Mouse (Mus musculus) forebrain, embryonic 11.5 days (tissue): ENCODE data around the gene Cdh23. TPM values are rescaled to one million over a fixed set of nuclear protein-coding genes. Genes with fewer than 3 reads are reported as not detected.

Experiments
- ATAC-seq: fragments of 200-750 bp; cut with Nextera tagmentation; replicated peaks from 2 replicates; pipeline ENCODE4 v1.8.0; 2017; ENCODE audit warnings: moderate TSS enrichment; ENCODE audit not compliant: low FRiP score
- DNase-seq: peaks from one replicate; pipeline ENCODE4 v3.0.0-alpha.2; 2017; ENCODE audit warnings: low spot score
- H3K27ac ChIP-seq: fragments of 300-500 bp; sonication (generic); 2 replicates; pipeline ENCODE4 v1.5.1; 2014; ENCODE audit warnings: low read depth, low read length
- H3K27me3 ChIP-seq: fragments of 300-500 bp; sonication (generic); 2 replicates; pipeline ENCODE4 v1.6.1; 2014; ENCODE audit warnings: mild to moderate bottlenecking, low read length, mixed read lengths; ENCODE audit not compliant: control insufficient read depth, insufficient read depth
- H3K36me3 ChIP-seq: fragments of 300-500 bp; sonication (generic); 2 replicates; pipeline ENCODE4 v1.6.1; 2014; ENCODE audit warnings: mild to moderate bottlenecking, low read length, moderate library complexity, mixed read lengths; ENCODE audit not compliant: control insufficient read depth, insufficient read depth
- H3K4me1 ChIP-seq: fragments of 300-500 bp; sonication (generic); replicated peaks from 2 replicates; pipeline ENCODE4 v1.6.1; 2014; ENCODE audit warnings: low read length, mixed read lengths; ENCODE audit not compliant: control insufficient read depth, insufficient read depth
- H3K4me2 ChIP-seq: fragments of 300-500 bp; sonication (generic); 2 replicates; pipeline ENCODE4 v1.6.1; 2014; ENCODE audit warnings: low read depth, mild to moderate bottlenecking, low read length, moderate library complexity, mixed read lengths; ENCODE audit not compliant: severe bottlenecking
- H3K4me3 ChIP-seq: fragments of 300-500 bp; sonication (generic); 2 replicates; pipeline ENCODE4 v1.5.1; 2014; ENCODE audit warnings: low read depth, low read length
- H3K9ac ChIP-seq: fragments of 300-500 bp; sonication (generic); 2 replicates; pipeline ENCODE4 v1.6.1; 2014; ENCODE audit warnings: low read length
- H3K9me3 ChIP-seq: fragments of 300-500 bp; sonication (generic); 2 replicates; pipeline ENCODE4 v1.6.1; 2016; ENCODE audit warnings: low read length, mixed read lengths; ENCODE audit not compliant: control insufficient read depth
- WGBS: fragments of 180-500 bp; shearing (Covaris S2); extraction: QIAGEN DNeasy Blood & Tissue Kit; methylation state at CpG from one replicate; pipeline ENCODE4 v1.1.7; 2014; 5-methylcytosine and 5-hydroxymethylcytosine counted together
- polyA plus RNA-seq: library from polyadenylated mRNA; unstranded; fragments of >200 nt; fragmentation: Nextera tagmentation; extraction: Ambion mirVana; gene quantifications from 2 replicates; pipeline ENCODE4 v1.2.1, GENCODE M21; 2014

The Cdh23 gene
- polyA plus RNA-seq, 1 experiment from 2014 or later, result 0.36 TPM

DNA sequence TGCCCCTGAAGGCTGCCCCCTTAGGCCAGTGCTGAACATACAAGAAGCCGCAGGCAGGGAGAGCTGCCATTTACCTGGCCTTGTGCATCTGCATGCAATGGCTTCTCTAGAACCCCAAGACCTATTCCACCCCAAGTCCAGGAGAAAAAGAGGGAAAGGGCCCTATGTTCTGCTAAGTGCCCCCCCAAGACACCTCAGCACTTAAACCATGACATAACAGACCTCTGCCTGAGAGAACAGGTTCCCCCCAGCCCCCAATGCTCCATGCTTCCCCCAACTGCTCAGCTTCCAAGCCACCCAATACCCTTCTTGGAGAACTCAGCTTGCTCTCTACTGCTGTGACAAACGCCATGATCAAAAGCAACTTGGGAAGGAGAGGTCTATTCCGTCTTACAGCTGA is 17.4 kb downstream of the Cdh23 start:
- Histone ChIP-seq H3K27me3 (no peaks in the 10 kb centered on the region), H3K4me3 (no peak overlapping the region), H3K27ac (no peak overlapping the region), H3K4me1 (no peaks in the 10 kb centered on the region), H3K9ac (no peak overlapping the region), H3K4me2 (no peak overlapping the region), H3K9me3 (no peaks in the 10 kb centered on the region), H3K36me3 (no peaks in the 10 kb centered on the region)
- DNase-seq (no peak), ATAC-seq (no peak)
- WGBS, result 84% methylated on average over 3 of the region's 3 CpGs

GRCm38 (mm10) chr10:60677319-60677718 is 19.0 kb downstream of the Cdh23 start:
- no peak for ATAC-seq
- Histone ChIP-seq H3K27ac (no peak overlapping the region), H3K9me3 (no peaks in the 10 kb centered on the region), H3K4me2 (no peak overlapping the region), H3K27me3 (no peaks in the 10 kb centered on the region), H3K36me3 (no peaks in the 10 kb centered on the region), H3K4me1 (no peaks in the 10 kb centered on the region), H3K4me3 (no peak overlapping the region), H3K9ac (no peak overlapping the region)
- DNase-seq, result no peak
- WGBS, result 80% methylated on average over 4 of the region's 4 CpGs

GRCm38 (mm10) chr10:60670166-60670565 is 26.1 kb downstream of the Cdh23 start:
- ATAC-seq (no peak), DNase-seq (no peak)
- H3K36me3 ChIP-seq, result no peaks in the 10 kb centered on the region
- no peak overlapping the region for H3K27ac ChIP-seq
- no peaks in the 10 kb centered on the region for H3K4me1 ChIP-seq
- H3K9me3 ChIP-seq, result no peaks in the 10 kb centered on the region
- no peak overlapping the region for H3K4me2 ChIP-seq
- H3K4me3 ChIP-seq, result no peak overlapping the region
- no peaks in the 10 kb centered on the region for H3K27me3 ChIP-seq
- WGBS, result 84% methylated on average over 8 of the region's 8 CpGs
- no peak overlapping the region for H3K9ac ChIP-seq

DNA sequence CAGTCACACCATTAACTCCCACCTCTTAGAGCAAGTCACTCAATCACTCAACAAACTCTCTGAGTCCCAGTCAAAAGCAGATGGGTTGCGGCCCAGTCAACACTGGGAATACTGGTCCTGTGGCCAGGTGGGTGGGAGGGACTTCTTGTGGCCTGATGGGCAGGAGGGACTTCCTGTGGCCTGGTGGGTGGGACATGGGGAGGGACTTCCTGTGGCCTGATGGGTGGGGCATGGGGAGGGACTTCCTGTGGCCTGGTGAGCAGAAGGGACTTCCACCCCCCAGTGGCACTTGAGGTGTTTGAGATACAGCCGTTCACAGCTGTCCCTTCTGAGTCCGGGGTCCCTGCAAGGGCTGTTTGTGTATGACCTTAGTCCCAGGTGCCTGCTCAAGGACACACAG is 27.7 kb downstream of the Cdh23 start:
- DNase-seq (no peak), ATAC-seq (no peak)
- no peak overlapping the region for H3K4me3 ChIP-seq

DNA sequence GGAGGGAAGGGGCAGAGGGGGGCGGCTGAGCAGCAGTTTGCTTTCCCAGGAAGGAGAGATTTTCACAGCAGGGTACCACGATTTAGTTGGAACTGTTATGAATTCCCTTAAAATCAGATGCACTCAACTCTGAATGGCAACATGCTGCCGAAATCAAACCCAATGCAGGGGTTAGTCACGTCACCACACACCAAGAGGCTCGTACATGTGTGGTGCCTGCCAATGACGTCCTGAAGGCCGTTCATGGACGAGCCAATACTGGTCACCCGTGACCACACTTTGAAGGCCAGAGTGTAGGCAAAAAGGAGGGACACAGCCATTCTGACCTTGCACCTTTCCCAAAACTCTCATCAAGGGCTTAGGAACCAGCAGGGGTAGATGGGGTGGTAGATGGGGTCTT is 35.3 kb downstream of the Cdh23 start:
- no peaks in the 10 kb centered on the region for H3K27me3 ChIP-seq
- H3K4me1 ChIP-seq, result no peaks in the 10 kb centered on the region
- DNase-seq (no peak), ATAC-seq (no peak)
- WGBS, result 76% methylated on average over 9 of the region's 9 CpGs
- no peaks in the 10 kb centered on the region for H3K9me3 ChIP-seq
- no peak overlapping the region for H3K4me3 ChIP-seq
- no peaks in the 10 kb centered on the region for H3K36me3 ChIP-seq
- H3K27ac ChIP-seq, result no peak overlapping the region
- H3K9ac ChIP-seq, result no peak overlapping the region
- no peak overlapping the region for H3K4me2 ChIP-seq

More for the DNA sequence above, 27.7 kb downstream of the Cdh23 start:
- Histone ChIP-seq H3K9me3 (no peaks in the 10 kb centered on the region), H3K4me1 (no peaks in the 10 kb centered on the region), H3K4me2 (no peak overlapping the region), H3K27me3 (no peaks in the 10 kb centered on the region), H3K9ac (no peak overlapping the region), H3K36me3 (no peaks in the 10 kb centered on the region), H3K27ac (no peak overlapping the region)
- 89% methylated on average over 3 of the region's 3 CpGs for WGBS

DNA sequence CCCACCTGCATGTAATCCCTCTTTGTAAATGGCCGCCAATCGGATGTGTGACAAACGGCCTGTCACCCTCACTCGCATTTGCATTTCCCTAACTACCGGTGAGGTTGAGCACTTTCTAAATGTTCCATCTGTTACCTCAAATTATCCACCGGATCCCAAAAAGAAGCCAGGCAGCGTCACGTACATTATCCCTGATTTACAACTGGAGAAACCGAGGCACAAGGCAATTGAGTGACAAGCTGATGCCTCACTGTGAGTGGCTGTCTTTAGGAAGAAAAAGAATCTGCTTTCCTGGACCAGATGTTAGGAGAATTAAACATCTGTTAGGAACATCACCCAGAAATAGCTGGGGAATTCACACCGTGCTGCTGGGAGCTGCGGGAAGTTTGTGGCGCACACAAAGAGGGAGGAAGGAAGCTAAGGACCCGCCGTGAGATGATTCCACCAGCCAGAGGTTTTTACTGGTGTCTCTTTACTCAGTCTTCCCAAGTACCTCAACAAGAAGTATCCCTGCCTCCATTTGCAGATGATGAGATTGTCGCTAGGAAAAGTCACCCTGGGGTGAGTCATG is 36.8 kb downstream of the Cdh23 start:
- H3K9ac ChIP-seq, result no peak overlapping the region
- no peaks in the 10 kb centered on the region for H3K36me3 ChIP-seq
- H3K27ac ChIP-seq, result no peak overlapping the region
- H3K4me1 ChIP-seq, result no peaks in the 10 kb centered on the region
- 81% methylated on average over 15 of the region's 15 CpGs for WGBS
- H3K27me3 ChIP-seq, result no peaks in the 10 kb centered on the region
- ATAC-seq, result no peak
- no peaks in the 10 kb centered on the region for H3K9me3 ChIP-seq
- no peak for DNase-seq
- H3K4me2 ChIP-seq, result no peak overlapping the region
- H3K4me3 ChIP-seq, result no peak overlapping the region

DNA sequence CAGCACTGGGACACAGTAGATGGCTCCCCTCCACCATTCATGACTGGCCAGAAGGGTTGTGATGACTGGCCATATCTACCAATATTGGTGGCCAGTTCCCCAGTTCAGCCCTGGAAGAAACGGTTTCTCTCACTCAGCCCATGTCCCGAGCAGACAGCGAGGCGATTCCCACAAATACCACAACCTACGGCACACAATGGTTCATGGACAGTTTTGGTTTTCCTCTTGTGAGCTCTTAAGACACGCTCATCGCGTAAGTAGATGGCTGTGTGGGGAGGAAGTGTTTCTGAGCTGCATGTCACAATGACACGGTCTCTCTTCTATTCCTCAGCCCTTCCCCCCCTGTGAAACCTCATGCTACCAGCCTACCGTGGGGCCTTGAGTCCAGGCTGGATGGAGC is 38.1 kb downstream of the Cdh23 start:
- no peak overlapping the region for H3K27ac ChIP-seq
- H3K4me3 ChIP-seq, result no peak overlapping the region
- no peaks in the 10 kb centered on the region for H3K9me3 ChIP-seq
- H3K9ac ChIP-seq, result no peak overlapping the region
- 88% methylated on average over 10 of the region's 10 CpGs for WGBS
- ATAC-seq, result no peak
- H3K4me2 ChIP-seq, result no peak overlapping the region
- no peaks in the 10 kb centered on the region for H3K36me3 ChIP-seq
- no peaks in the 10 kb centered on the region for H3K27me3 ChIP-seq
- no peaks in the 10 kb centered on the region for H3K4me1 ChIP-seq
- no peak for DNase-seq

DNA sequence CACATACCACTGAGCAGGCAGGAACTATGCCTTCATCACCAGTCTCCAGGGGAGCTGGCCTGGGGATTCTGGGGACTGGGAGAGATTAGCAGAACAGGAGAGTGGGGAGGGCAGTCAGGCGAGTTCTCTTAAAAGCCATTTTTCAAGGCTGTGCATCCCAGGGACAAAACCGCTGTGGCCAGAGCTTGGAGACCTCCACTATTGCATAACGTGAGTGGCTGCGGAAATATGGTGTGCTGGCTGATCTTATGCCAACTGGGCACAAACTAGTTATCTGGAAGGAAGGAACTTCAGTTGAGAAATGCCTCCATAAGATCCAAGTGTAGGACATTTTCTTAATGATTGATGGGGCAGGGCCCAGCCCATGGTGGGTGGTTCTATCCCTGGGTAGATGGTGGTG is 42.6 kb downstream of the Cdh23 start:
- ATAC-seq, result no peak
- Histone ChIP-seq H3K9ac (no peak overlapping the region), H3K9me3 (no peaks in the 10 kb centered on the region), H3K4me2 (no peak overlapping the region), H3K4me3 (no peak overlapping the region), H3K27me3 (no peaks in the 10 kb centered on the region), H3K36me3 (no peaks in the 10 kb centered on the region), H3K4me1 (no peaks in the 10 kb centered on the region), H3K27ac (no peak overlapping the region)
- WGBS, result 84% methylated on average over 4 of the region's 4 CpGs
- DNase-seq, result no peak

DNA sequence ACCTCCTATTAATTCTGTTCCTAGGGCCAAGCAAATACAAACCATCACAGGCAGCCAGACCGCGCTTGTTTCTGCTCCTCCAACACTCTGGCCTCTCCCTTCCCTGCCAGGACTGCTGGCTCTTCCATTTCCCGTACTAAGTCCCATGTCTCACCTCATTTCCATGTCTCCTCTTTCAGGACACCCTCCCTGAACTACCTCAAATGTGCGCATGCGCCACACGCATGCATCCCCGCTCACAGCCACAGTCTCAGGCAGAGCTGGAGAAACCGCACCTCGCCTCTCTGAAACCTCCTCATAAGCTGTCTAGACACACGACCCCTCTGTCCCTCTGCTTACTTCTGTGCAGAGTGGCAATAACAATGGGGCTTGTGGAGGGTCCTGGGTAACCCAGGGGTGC is 43.2 kb downstream of the Cdh23 start:
- ATAC-seq, result no peak

More for the DNA sequence above, 43.2 kb downstream of the Cdh23 start:
- no peaks in the 10 kb centered on the region for H3K27me3 ChIP-seq
- DNase-seq, result no peak
- 93% methylated on average over 10 of the region's 10 CpGs for WGBS
- no peak overlapping the region for H3K27ac ChIP-seq
- no peaks in the 10 kb centered on the region for H3K36me3 ChIP-seq
- no peaks in the 10 kb centered on the region for H3K9me3 ChIP-seq
- H3K4me3 ChIP-seq, result no peak overlapping the region
- no peak overlapping the region for H3K4me2 ChIP-seq
- H3K9ac ChIP-seq, result no peak overlapping the region
- H3K4me1 ChIP-seq, result no peaks in the 10 kb centered on the region
